8 mouse cellular contexts compared by ENCODE assay signal in genomic region chr19:32759357-32760024, GRCm38 (mm10). TPM values are rescaled to one million over a fixed set of nuclear protein-coding genes. Genes with fewer than 3 reads are reported as not detected.
DNase-seq lines count a peak whose midpoint lies in the region; ATAC-seq and TF ChIP-seq lines count a peak whose summit lies in the region.

No protein-coding gene starts in this region.

- no peaks in the 10 kb centered on the region for H3K27me3 ChIP-seq in kidney, embryonic 14.5 days (ENCODE audit: control insufficient read depth, insufficient read depth, low read length)
- H3K27me3 ChIP-seq in hindbrain, embryonic 14.5 days (ENCODE audit: control insufficient read depth, insufficient read depth, low read length), result no peaks in the 10 kb centered on the region
- H3K27me3 ChIP-seq in midbrain, embryonic 16.5 days (ENCODE audit: control insufficient read depth, insufficient read depth, low read depth, low read length), result no peaks in the 10 kb centered on the region

- WGBS in kidney, embryonic 14.5 days, result 2% methylated on average over 8 of the region's 8 CpGs
- 2% methylated on average over 8 of the region's 8 CpGs for WGBS in hindbrain, embryonic 14.5 days
- 2% methylated on average over 8 of the region's 8 CpGs for WGBS in midbrain, embryonic 16.5 days

- H3K9me3 ChIP-seq in kidney, embryonic 14.5 days (ENCODE audit: control insufficient read depth, low read length), result no peaks in the 10 kb centered on the region
- no peaks in the 10 kb centered on the region for H3K9me3 ChIP-seq in hindbrain, embryonic 14.5 days (ENCODE audit: control insufficient read depth, low read length)
- H3K9me3 ChIP-seq in midbrain, embryonic 16.5 days (replicated peaks; ENCODE audit: control insufficient read depth, low read length, poor library complexity, severe bottlenecking), result no peaks in the 10 kb centered on the region

- no peak for TF ChIP-seq CTCF in bone marrow macrophage, adult 2 months (IDR thresholded peaks at IDR 0.05; ENCODE audit: low read depth, low read length)

- ATAC-seq in kidney, embryonic 14.5 days (ENCODE audit: low FRiP score, low TSS enrichment), result no peak
- no peak for ATAC-seq in hindbrain, embryonic 14.5 days (ENCODE audit: low FRiP score)
- ATAC-seq in midbrain, embryonic 16.5 days, result no peak

- H3K4me2 ChIP-seq in kidney, embryonic 14.5 days (replicated peaks; ENCODE audit: low read depth, low read length), result peak overlapping the region; percentile 96
- H3K4me2 ChIP-seq in hindbrain, embryonic 14.5 days (replicated peaks), result peak overlapping the region; percentile 99
- peak overlapping the region; percentile 63 for H3K4me2 ChIP-seq in midbrain, embryonic 16.5 days (ENCODE audit: low read length)

- no peak for DNase-seq in kidney, postnatal 14 days
- DNase-seq in hindbrain, embryonic 14.5 days (ENCODE audit: low spot score), result no peak
- no peak for DNase-seq in adrenal gland, postnatal 14 days
- no peak for DNase-seq in urinary bladder, postnatal 14 days (ENCODE audit: low spot score)
- no peak for DNase-seq in cerebellum, adult 8-10 months

- H3K9ac ChIP-seq in kidney, embryonic 14.5 days (ENCODE audit: low read depth, low read length), result peak overlapping the region; percentile 98
- H3K9ac ChIP-seq in hindbrain, embryonic 14.5 days, result peak overlapping the region; percentile 97
- H3K9ac ChIP-seq in midbrain, embryonic 16.5 days (ENCODE audit: low read depth, low read length), result peak overlapping the region; percentile 98

- TF ChIP-seq POLR2A in bone marrow macrophage, adult 2 months (IDR thresholded peaks at IDR 0.05; ENCODE audit: borderline replicate concordance, low read depth, low read length), result no peak

- no peaks in the 10 kb centered on the region for H3K36me3 ChIP-seq in kidney, embryonic 14.5 days (ENCODE audit: control insufficient read depth, insufficient read depth, low read length)
- H3K36me3 ChIP-seq in hindbrain, embryonic 14.5 days (replicated peaks; ENCODE audit: control insufficient read depth, insufficient read depth), result no peaks in the 10 kb centered on the region
- no peaks in the 10 kb centered on the region for H3K36me3 ChIP-seq in midbrain, embryonic 16.5 days (ENCODE audit: control insufficient read depth, insufficient read depth, low read length)

- peak overlapping the region; percentile 97 for H3K4me3 ChIP-seq in kidney, embryonic 14.5 days (ENCODE audit: low read length)
- H3K4me3 ChIP-seq in bone marrow macrophage, adult 2 months (ENCODE audit: insufficient read depth, low read length), result peak overlapping the region; percentile 81
- H3K4me3 ChIP-seq in hindbrain, embryonic 14.5 days (replicated peaks; ENCODE audit: low read length), result peak overlapping the region; percentile 92
- H3K4me3 ChIP-seq in midbrain, embryonic 16.5 days (ENCODE audit: low read depth, low read length), result peak overlapping the region; percentile 69

- H3K27ac ChIP-seq in kidney, embryonic 14.5 days (ENCODE audit: low read depth, low read length), result no peak overlapping the region
- H3K27ac ChIP-seq in bone marrow macrophage, adult 2 months (ENCODE audit: insufficient read depth, low read depth, low read length), result no peak overlapping the region
- H3K27ac ChIP-seq in hindbrain, embryonic 14.5 days, result no peak overlapping the region
- H3K27ac ChIP-seq in midbrain, embryonic 16.5 days (ENCODE audit: low read length), result no peak overlapping the region

- H3K4me1 ChIP-seq in kidney, embryonic 14.5 days (ENCODE audit: control insufficient read depth, insufficient read depth, low read length), result peaks cover 16% of the 10 kb centered on the region
- H3K4me1 ChIP-seq in bone marrow macrophage, adult 2 months (ENCODE audit: control insufficient read depth, insufficient read depth, low read length), result peaks cover 8% of the 10 kb centered on the region
- H3K4me1 ChIP-seq in hindbrain, embryonic 14.5 days (replicated peaks; ENCODE audit: control insufficient read depth, insufficient read depth, low read length), result peaks cover 41% of the 10 kb centered on the region
- H3K4me1 ChIP-seq in midbrain, embryonic 16.5 days (ENCODE audit: control insufficient read depth, insufficient read depth, low read length), result peaks cover 33% of the 10 kb centered on the region

RNA-seq across cellular contexts. Expression of gene Pten, which starts 2.2 kb away (rescaled TPM):
- 16.8 and 16.9 TPM in 2 replicates for polyA plus RNA-seq in kidney, embryonic 14.5 days (2014; fragmentation: Nextera tagmentation; extraction: Ambion mirVana)
- 62.7 and 70.4 TPM in 2 replicates for polyA plus RNA-seq in bone marrow macrophage, adult 2 months (2012; ENCODE audit: insufficient read depth, insufficient read length, missing spikeins)
- polyA plus RNA-seq in hindbrain, embryonic 14.5 days (2014; fragmentation: Nextera tagmentation; extraction: Ambion mirVana), result 21.8 and 22.8 TPM in 2 replicates
- 12.0 TPM in 2 replicates for polyA plus RNA-seq in midbrain, embryonic 16.5 days (2015; fragmentation: Nextera tagmentation; extraction: Ambion mirVana)
- total RNA-seq in adrenal gland, postnatal 14 days (2021), result 72.1 and 74.9 TPM in 2 replicates

RNA-seq across cellular contexts. Expression of gene Atad1, which starts 19.9 kb away (rescaled TPM):
- 78.2 and 90.8 TPM in 2 replicates for polyA plus RNA-seq in kidney, embryonic 14.5 days (2014; fragmentation: Nextera tagmentation; extraction: Ambion mirVana)
- 52.2 and 75.6 TPM in 2 replicates for polyA plus RNA-seq in bone marrow macrophage, adult 2 months (2012; ENCODE audit: insufficient read depth, insufficient read length, missing spikeins)
- polyA plus RNA-seq in hindbrain, embryonic 14.5 days (2014; fragmentation: Nextera tagmentation; extraction: Ambion mirVana), result 128 and 144 TPM in 2 replicates
- 116 and 120 TPM in 2 replicates for polyA plus RNA-seq in midbrain, embryonic 16.5 days (2015; fragmentation: Nextera tagmentation; extraction: Ambion mirVana)
- 65.0 and 74.0 TPM in 2 replicates for total RNA-seq in adrenal gland, postnatal 14 days (2021)
